Mouse (Mus musculus): ENCODE data around the gene U2af1. TPM values are rescaled to one million over a fixed set of nuclear protein-coding genes. Genes with fewer than 3 reads are reported as not detected.

U2af1 gene
- polyA plus RNA-seq, 1 experiment, result 135 TPM

DNA sequence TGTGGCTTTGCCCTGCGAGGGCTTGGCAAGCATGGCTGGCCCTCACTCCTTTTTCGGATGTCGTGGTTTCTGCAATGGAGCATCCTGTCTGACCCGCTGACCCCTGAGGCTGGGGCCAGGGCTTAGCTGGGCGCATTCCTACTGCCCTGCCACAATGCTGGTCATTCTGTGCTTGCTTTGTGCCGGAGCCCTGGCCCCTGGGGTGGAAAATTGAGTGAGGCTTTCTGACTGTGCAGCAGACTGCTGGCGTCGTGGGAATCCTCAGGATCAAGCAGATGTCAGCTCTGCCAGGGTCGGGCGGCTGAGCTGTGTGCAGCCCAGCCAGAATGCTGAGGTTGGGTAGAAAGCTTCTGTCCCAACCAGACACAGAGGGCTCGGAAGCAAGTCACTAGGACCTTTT lies 11.5 kb upstream of the U2af1 start:
- Histone ChIP-seq H3K36me3 (ENCODE audit: control insufficient read depth, insufficient read depth) (no peaks in the 10 kb centered on the region), H3K4me3 (no peak overlapping the region), H3K27me3 (ENCODE audit: control insufficient read depth, insufficient read depth, insufficient read length) (no peaks in the 10 kb centered on the region), H3K4me2 (ENCODE audit: low read depth) (no peak overlapping the region), H3ac (ENCODE audit: control insufficient read depth, insufficient read length) (no peak overlapping the region), H3K79me2 (ENCODE audit: control insufficient read depth, insufficient read depth) (no peaks in the 10 kb centered on the region)
- TF ChIP-seq POLR2AphosphoS2 (IDR thresholded peaks at IDR 0.05; ENCODE audit: insufficient read length, low read depth) (no peak), MYOG (IDR thresholded peaks at IDR 0.05; ENCODE audit: control insufficient read depth in 1 of 3, insufficient read depth in 1 of 3, insufficient read length in 2 of 3, low read depth in 2 of 3) (peak in 1 of 3 experiments; percentile 14), MYOD1 (IDR thresholded peaks at IDR 0.05; ENCODE audit: control insufficient read depth in 1 of 3, insufficient read length in 2 of 3, low read depth in 2 of 3) (peak in 1 of 3 experiments; percentile 23), TCF3 (IDR thresholded peaks at IDR 0.05; ENCODE audit: insufficient read length, low read depth) (no peak), SRF (IDR thresholded peaks at IDR 0.05; ENCODE audit: control insufficient read depth, insufficient read length, low read depth) (no peak)

DNA sequence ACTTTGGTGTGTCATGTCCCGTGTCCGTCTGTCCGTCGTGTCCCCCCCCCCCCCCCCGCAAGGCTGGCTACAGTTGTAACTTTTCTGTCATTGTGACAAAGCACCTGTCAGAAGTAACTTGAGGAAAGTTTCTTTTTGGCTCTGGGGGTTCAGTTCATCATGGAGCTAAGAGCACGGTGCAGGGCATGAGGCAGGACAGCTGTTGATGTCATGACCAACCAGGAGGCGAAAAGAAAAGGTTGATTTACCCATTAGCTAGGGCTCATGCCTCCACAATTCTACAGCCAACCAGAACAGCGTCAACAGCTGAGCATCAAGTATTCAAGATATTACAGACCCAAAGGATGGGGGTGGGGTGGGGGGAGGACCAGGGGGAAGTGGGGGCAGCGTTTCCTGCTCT lies 9.6 kb upstream of the U2af1 start:
- no peak overlapping the region for H3ac ChIP-seq (ENCODE audit: control insufficient read depth, insufficient read length)
- H3K4me3 ChIP-seq, result no peak overlapping the region
- H3K4me2 ChIP-seq (ENCODE audit: low read depth), result no peak overlapping the region
- no peaks in the 10 kb centered on the region for H3K79me2 ChIP-seq (ENCODE audit: control insufficient read depth, insufficient read depth)
- no peaks in the 10 kb centered on the region for H3K27me3 ChIP-seq (ENCODE audit: control insufficient read depth, insufficient read depth, insufficient read length)
- no peaks in the 10 kb centered on the region for H3K36me3 ChIP-seq (ENCODE audit: control insufficient read depth, insufficient read depth)
- TF ChIP-seq MYOD1 (IDR thresholded peaks at IDR 0.05; ENCODE audit: control insufficient read depth in 1 of 3, insufficient read length in 2 of 3, low read depth in 2 of 3), result peak in 1 of 3 experiments; percentile 5
- no peak for TF ChIP-seq E2F4 (IDR thresholded peaks at IDR 0.05; ENCODE audit: insufficient read depth)

DNA sequence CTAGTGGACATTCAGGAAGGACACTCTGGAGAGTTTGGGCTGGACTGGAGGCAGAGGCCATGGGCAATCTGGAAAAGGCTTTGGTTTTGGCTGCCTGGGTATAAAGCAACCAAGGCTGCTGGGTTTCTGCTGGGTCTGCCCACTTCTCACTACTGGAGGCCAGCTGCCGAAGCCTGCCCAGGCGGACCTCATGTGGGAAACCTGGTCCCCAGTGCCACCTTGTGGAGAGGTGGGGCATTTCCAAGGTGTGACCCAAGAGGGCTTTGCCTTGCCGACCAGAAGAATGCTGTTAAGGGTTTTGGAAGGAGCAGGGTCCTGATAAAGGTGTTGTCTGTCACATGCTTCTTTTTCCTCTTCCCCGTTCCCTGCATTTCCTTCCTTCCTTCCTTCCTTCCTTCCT lies 6.1 kb upstream of the U2af1 start:
- Histone ChIP-seq H3K4me2 (ENCODE audit: low read depth) (no peak overlapping the region), H3K79me2 (ENCODE audit: control insufficient read depth, insufficient read depth) (no peaks in the 10 kb centered on the region), H3K27me3 (ENCODE audit: control insufficient read depth, insufficient read depth, insufficient read length) (no peaks in the 10 kb centered on the region), H3ac (ENCODE audit: control insufficient read depth, insufficient read length) (no peak overlapping the region), H3K4me3 (no peak overlapping the region), H3K36me3 (ENCODE audit: control insufficient read depth, insufficient read depth) (no peaks in the 10 kb centered on the region)
- TF ChIP-seq MYOD1 (IDR thresholded peaks at IDR 0.05; ENCODE audit: control insufficient read depth in 1 of 3, insufficient read length in 2 of 3, low read depth in 2 of 3), result peak in 1 of 3 experiments; percentile 14
- TF ChIP-seq MYOG (IDR thresholded peaks at IDR 0.05; ENCODE audit: control insufficient read depth in 1 of 3, insufficient read depth in 1 of 3, insufficient read length in 2 of 3, low read depth in 2 of 3), result peak in 1 of 3 experiments; percentile 12
- no peak for TF ChIP-seq TCF12 (IDR thresholded peaks at IDR 0.05; ENCODE audit: insufficient read depth, poor library complexity, severe bottlenecking)
- no peak for TF ChIP-seq CEBPB (IDR thresholded peaks at IDR 0.05; ENCODE audit: insufficient read depth, poor library complexity, severe bottlenecking)

DNA sequence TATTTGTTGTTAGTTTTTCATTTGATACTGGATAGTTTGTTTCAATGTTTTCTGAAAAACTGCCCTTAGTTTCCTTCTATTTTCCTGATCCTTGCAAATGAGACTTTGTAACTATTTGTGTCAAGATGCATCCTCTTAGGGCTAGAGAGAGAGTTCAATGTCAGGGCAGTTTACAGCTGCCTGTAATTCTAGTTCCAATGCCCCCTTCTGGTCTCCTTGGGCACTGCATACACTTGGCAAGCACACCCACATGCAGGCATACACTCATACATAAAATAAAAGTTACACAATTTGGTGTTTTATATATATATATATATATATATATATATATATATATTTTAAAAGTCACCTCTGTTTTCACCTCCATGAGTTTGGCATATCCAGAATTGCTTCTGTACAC lies 4.2 kb upstream of the U2af1 start:
- no peak overlapping the region for H3ac ChIP-seq (ENCODE audit: control insufficient read depth, insufficient read length)
- no peak for TF ChIP-seq POLR2AphosphoS2 (IDR thresholded peaks at IDR 0.05; ENCODE audit: insufficient read length, low read depth)
- no peak for TF ChIP-seq POLR2A (IDR thresholded peaks at IDR 0.05; ENCODE audit: insufficient read length, low read depth)
- TF ChIP-seq TCF3 (IDR thresholded peaks at IDR 0.05; ENCODE audit: insufficient read length, low read depth), result no peak
- no peak for TF ChIP-seq REST (IDR thresholded peaks at IDR 0.05; ENCODE audit: insufficient read depth, insufficient read length)
- no peak for TF ChIP-seq SRF (IDR thresholded peaks at IDR 0.05; ENCODE audit: control insufficient read depth, insufficient read length, low read depth)
- H3K36me3 ChIP-seq (ENCODE audit: control insufficient read depth, insufficient read depth), result no peaks in the 10 kb centered on the region
- no peak overlapping the region for H3K4me3 ChIP-seq
- peaks cover 5% of the 10 kb centered on the region for H3K79me2 ChIP-seq (ENCODE audit: control insufficient read depth, insufficient read depth)
- no peak overlapping the region for H3K4me2 ChIP-seq (ENCODE audit: low read depth)
- no peaks in the 10 kb centered on the region for H3K27me3 ChIP-seq (ENCODE audit: control insufficient read depth, insufficient read depth, insufficient read length)

DNA sequence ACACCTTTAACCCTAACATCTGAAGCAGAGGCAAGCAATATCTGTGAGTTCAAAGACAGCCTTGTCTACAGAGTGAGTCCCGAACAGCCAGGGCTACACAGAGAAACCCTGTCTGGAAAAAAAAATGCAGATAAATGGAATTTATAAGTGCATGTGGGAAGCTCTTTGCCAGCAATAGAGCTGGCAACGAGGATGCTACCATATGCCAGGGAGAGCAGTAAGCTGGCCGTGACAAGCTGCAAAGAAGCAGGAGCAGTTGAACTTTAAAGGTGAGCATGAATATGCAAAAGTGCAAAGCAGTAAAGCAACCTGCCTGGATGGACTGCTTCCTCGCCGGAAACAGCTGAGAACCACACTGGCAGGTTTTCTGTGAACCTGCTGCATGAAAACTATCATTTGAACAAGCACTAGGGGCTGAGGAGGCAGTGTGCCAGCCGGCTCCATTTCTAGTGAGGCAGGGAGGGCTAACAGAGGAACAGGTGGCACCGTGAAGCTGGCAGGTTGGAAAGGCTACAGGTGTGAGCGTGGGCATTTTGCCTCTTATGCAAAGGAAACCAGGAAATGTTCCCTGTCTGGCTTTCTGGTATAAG lies 2.1 kb upstream of the U2af1 start:
- TF ChIP-seq TCF12 (IDR thresholded peaks at IDR 0.05; ENCODE audit: insufficient read depth, poor library complexity, severe bottlenecking), result no peak
- TF ChIP-seq POLR2AphosphoS2 (IDR thresholded peaks at IDR 0.05; ENCODE audit: insufficient read length, low read depth), result no peak
- TF ChIP-seq MAX (IDR thresholded peaks at IDR 0.05; ENCODE audit: low read depth), result no peak
- no peak for TF ChIP-seq USF1 (IDR thresholded peaks at IDR 0.05; ENCODE audit: low read depth)
- TF ChIP-seq E2F4 (IDR thresholded peaks at IDR 0.05; ENCODE audit: insufficient read depth), result no peak
- no peak for TF ChIP-seq CEBPB (IDR thresholded peaks at IDR 0.05; ENCODE audit: insufficient read depth, poor library complexity, severe bottlenecking)
- no peak for TF ChIP-seq TCF3 (IDR thresholded peaks at IDR 0.05; ENCODE audit: insufficient read length, low read depth)
- TF ChIP-seq MYOD1 (IDR thresholded peaks at IDR 0.05; ENCODE audit: control insufficient read depth in 1 of 3, insufficient read length in 2 of 3, low read depth in 2 of 3), result no peak
- no peak for TF ChIP-seq POLR2A (IDR thresholded peaks at IDR 0.05; ENCODE audit: insufficient read length, low read depth)
- no peak for TF ChIP-seq MYOG (IDR thresholded peaks at IDR 0.05; ENCODE audit: control insufficient read depth in 1 of 3, insufficient read depth in 1 of 3, insufficient read length in 2 of 3, low read depth in 2 of 3)
- TF ChIP-seq SRF (IDR thresholded peaks at IDR 0.05; ENCODE audit: control insufficient read depth, insufficient read length, low read depth), result no peak
- TF ChIP-seq REST (IDR thresholded peaks at IDR 0.05; ENCODE audit: insufficient read depth, insufficient read length), result no peak
- H3K79me2 ChIP-seq (ENCODE audit: control insufficient read depth, insufficient read depth), result peaks cover 26% of the 10 kb centered on the region
- no peaks in the 10 kb centered on the region for H3K27me3 ChIP-seq (ENCODE audit: control insufficient read depth, insufficient read depth, insufficient read length)
- no peak overlapping the region for H3K4me3 ChIP-seq
- no peaks in the 10 kb centered on the region for H3K36me3 ChIP-seq (ENCODE audit: control insufficient read depth, insufficient read depth)
- no peak overlapping the region for H3ac ChIP-seq (ENCODE audit: control insufficient read depth, insufficient read length)
- no peak overlapping the region for H3K4me2 ChIP-seq (ENCODE audit: low read depth)
